Mouse (Mus musculus) bone marrow, adult 2 months (tissue): ENCODE results near the gene Ski. TPM values are rescaled to one million over a fixed set of nuclear protein-coding genes. Genes with fewer than 3 reads are reported as not detected.

Source experiments
- H3K27ac ChIP-seq: fragments of 200-500 bp; 2 replicates; pipeline ENCODE4 v1.5.1; 2012; ENCODE audit warnings: low read depth, mild to moderate bottlenecking, control low read depth, inconsistent platforms, low read length; ENCODE audit not compliant: control insufficient read depth, poor library complexity, insufficient read depth
- H3K4me1 ChIP-seq: fragments of 200-500 bp; 2 replicates; pipeline ENCODE4 v1.6.1; 2011; ENCODE audit warnings: low read length; ENCODE audit not compliant: control insufficient read depth, insufficient read depth
- H3K4me3 ChIP-seq: fragments of 200-500 bp; replicated peaks from 2 replicates; pipeline ENCODE3; 2011; ENCODE audit warnings: mild to moderate bottlenecking, low read depth, low read length, control low read depth; ENCODE audit not compliant: control insufficient read depth
- CTCF ChIP-seq: fragments of 200-500 bp; IDR thresholded peaks from 2 replicates; pipeline ENCODE4 v1.5.1; 2011; ENCODE audit warnings: low read length, control low read depth; ENCODE audit not compliant: control insufficient read depth, insufficient read depth
- POLR2A ChIP-seq: fragments of 200-500 bp; IDR thresholded peaks from 2 replicates; pipeline ENCODE4 v1.6.1; 2011; ENCODE audit warnings: low read depth, mild to moderate bottlenecking, control low read depth, low read length, borderline replicate concordance; ENCODE audit not compliant: control insufficient read depth
- WGBS: fragments of 180-500 bp; shearing (Covaris S2); methylation state at CpG from one replicate; pipeline ENCODE4 v1.1.7; 2018; 5-methylcytosine and 5-hydroxymethylcytosine counted together
- polyA plus RNA-seq: library from polyadenylated mRNA; stranded (reverse); fragments of >200 nt; gene quantifications from 2 replicates; pipeline ENCODE4 v1.2.4, GENCODE M21; 2011; ENCODE audit warnings: low replicate concordance; ENCODE audit not compliant: missing spikeins, insufficient read depth, insufficient read length

Ski gene
- polyA plus RNA-seq: 7.0 and 10.4 TPM in 2 replicates

DNA sequence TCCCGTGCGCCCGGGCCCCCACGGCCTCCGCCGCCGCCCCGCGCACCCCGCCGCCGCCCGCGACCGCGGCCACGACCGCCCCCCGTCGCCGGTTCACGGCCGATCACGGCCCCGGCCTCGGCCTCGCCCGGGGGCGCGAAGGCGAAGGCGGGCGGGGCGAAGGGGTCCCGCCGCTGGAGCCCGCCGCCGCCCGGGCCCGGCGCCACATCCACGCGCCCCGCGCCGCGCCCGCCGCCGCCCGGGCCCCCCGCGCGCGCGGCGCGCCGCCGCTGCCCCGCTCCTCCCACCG, at the start of gene Ski:
Gene Ski (minus strand): TSS at position 41 of the 289 bp plus-strand sequence.
- TF ChIP-seq CTCF: no peak
- no peak for TF ChIP-seq POLR2A
- WGBS: 26% methylated on average over 60 of the region's 63 CpGs
- Histone ChIP-seq H3K27ac (peak within 1 kb of the TSS; percentile 95), H3K4me1 (peaks cover 26% of the 10 kb centered on the region), H3K4me3 (peak within 1 kb of the TSS; percentile 79)

- H3K27ac ChIP-seq: no peak overlapping the region
- WGBS: 21% methylated on average over 5 of the region's 5 CpGs
- H3K4me1 ChIP-seq: no peaks in the 10 kb centered on the region
- no peak overlapping the region for H3K4me3 ChIP-seq
- peak; percentile 31; the same call in 1 of the 2 replicates for TF ChIP-seq CTCF
- TF ChIP-seq POLR2A: no peak
Measured at GRCm38 (mm10) chr4:155268382-155268781, 46.0 kb upstream of the Ski start.

GRCm38 (mm10) chr4:155267639-155268175, 45.3 kb upstream of the Ski start:
- WGBS: 63% methylated on average over 12 of the region's 12 CpGs

GRCm38 (mm10) chr4:155267047-155267543, 44.7 kb upstream of the Ski start:
- no peaks in the 10 kb centered on the region for H3K4me1 ChIP-seq
- whole genome bisulfite sequencing: 60% methylated on average over 7 of the region's 7 CpGs
- no peak overlapping the region for H3K4me3 ChIP-seq
- H3K27ac ChIP-seq: no peak overlapping the region
- no peak for TF ChIP-seq CTCF
- no peak for TF ChIP-seq POLR2A

More at GRCm38 (mm10) chr4:155267639-155268175, 45.3 kb upstream of the Ski start:
- TF ChIP-seq CTCF (no peak), POLR2A (no peak)
- no peak overlapping the region for H3K27ac ChIP-seq
- H3K4me1 ChIP-seq: no peaks in the 10 kb centered on the region
- no peak overlapping the region for H3K4me3 ChIP-seq

DNA sequence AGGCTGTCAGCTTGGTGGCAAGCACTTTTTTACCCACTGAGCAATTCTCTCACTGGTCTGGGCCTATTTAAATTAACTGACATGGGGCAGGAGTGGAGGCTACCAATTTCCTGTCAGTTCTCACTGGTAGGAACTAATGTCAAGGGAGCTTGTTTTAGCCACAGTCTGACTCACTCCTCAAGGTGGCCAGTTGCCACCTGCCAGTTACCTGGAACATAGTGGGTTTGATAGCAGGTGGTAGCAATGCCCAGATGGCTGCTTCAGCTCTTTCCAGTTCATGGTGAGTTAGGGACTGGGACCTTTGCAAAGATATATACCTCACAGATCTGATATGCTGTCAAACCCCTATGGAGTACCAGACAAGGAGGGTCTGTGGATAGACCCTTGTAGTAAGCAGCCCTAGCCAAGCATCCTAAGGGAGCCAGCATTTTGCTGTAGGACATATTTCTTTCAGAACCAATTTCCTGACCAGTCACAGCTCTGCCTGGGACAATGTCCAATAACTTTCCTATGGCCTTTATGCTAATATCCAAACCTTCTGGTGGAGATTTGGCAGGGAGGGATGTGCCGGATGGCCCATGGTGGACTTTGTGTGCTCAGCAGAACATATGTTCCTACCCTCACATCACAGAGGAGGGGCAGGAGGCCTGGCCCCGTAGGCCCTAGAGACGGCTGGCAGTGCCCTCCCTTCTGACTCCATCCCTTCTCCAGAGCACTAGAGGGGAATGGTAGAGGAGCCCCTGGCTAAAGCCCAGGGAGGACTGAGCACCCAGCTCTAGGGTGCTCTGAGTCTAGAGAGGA, 42.3 kb upstream of the Ski start:
- no peak overlapping the region for H3K4me3 ChIP-seq
- WGBS: 82% methylated on average over 3 of the region's 3 CpGs
- TF ChIP-seq POLR2A (no peak), CTCF (no peak)

GRCm38 (mm10) chr4:155252253-155252652, 29.9 kb upstream of the Ski start:
- H3K27ac ChIP-seq: no peak overlapping the region
- no peaks in the 10 kb centered on the region; the same call in 1 of the 2 replicates for H3K4me1 ChIP-seq
- H3K4me3 ChIP-seq: no peak overlapping the region
- TF ChIP-seq POLR2A (no peak), CTCF (no peak)
- WGBS: 85% methylated on average over 6 of the region's 6 CpGs

More for the DNA sequence above, 42.3 kb upstream of the Ski start:
- H3K4me1 ChIP-seq: no peaks in the 10 kb centered on the region
- no peak overlapping the region for H3K27ac ChIP-seq

GRCm38 (mm10) chr4:155251147-155251546, 28.8 kb upstream of the Ski start:
- 88% methylated on average over 3 of the region's 3 CpGs for WGBS

GRCm38 (mm10) chr4:155250361-155251117, 28.1 kb upstream of the Ski start:
- WGBS: 29% methylated on average over 23 of the region's 23 CpGs

More at GRCm38 (mm10) chr4:155251147-155251546, 28.8 kb upstream of the Ski start:
- TF ChIP-seq CTCF (no peak), POLR2A (no peak)
- no peak overlapping the region for H3K27ac ChIP-seq
- H3K4me1 ChIP-seq: no peaks in the 10 kb centered on the region; the same call in 1 of the 2 replicates
- no peak overlapping the region for H3K4me3 ChIP-seq

More at GRCm38 (mm10) chr4:155250361-155251117, 28.1 kb upstream of the Ski start:
- Histone ChIP-seq H3K4me1 (no peaks in the 10 kb centered on the region; the same call in 1 of the 2 replicates), H3K4me3 (peak overlapping the region; percentile 83), H3K27ac (peak overlapping the region; percentile 95)
- no peak for TF ChIP-seq POLR2A
- TF ChIP-seq CTCF: no peak
